Mouse (Mus musculus): Measurements from ENCODE around the gene E4f1. TPM values are rescaled to one million over a fixed set of nuclear protein-coding genes. Genes with fewer than 3 reads are reported as not detected.

E4f1 gene
- polyA plus RNA-seq, 1 experiment from 2014 or later, result 26.1 TPM

DNA sequence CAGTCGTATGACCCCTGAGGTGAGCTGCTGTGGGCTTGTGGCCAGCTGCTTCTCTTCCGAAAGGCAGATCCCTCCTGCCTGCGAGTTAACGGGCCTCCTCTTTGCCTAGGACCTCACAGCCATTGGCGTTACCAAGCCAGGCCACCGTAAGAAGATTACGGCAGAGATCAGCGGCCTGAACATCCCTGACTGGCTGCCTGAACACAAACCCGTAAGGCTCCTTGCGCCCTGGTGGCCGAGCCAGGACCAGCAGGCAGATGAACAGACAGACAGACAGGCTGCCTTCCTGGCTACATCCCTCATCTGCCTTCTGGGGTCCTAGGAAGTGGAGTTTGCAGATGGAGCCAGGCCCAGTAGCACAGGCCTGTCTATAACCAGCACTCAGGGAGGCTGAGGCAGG lies 32.1 kb upstream of the E4f1 start:
- Histone ChIP-seq H3K27ac (ENCODE audit: low read length) (no peak overlapping the region), H3K9ac (ENCODE audit: low read depth, low read length) (no peak overlapping the region), H3K9me3 (ENCODE audit: control insufficient read depth, low read length) (no peaks in the 10 kb centered on the region), H3K4me1 (ENCODE audit: control insufficient read depth, insufficient read depth, low read length) (peaks cover 8% of the 10 kb centered on the region), H3K36me3 (ENCODE audit: control insufficient read depth, insufficient read depth, low read length) (0 out of 2 replicates have a peak, but pooled peaks cover 3% of the 10 kb centered on the region), H3K4me2 (ENCODE audit: low read depth, low read length) (no peak overlapping the region), H3K27me3 (replicated peaks; ENCODE audit: control insufficient read depth, insufficient read depth, low read length) (no peaks in the 10 kb centered on the region), H3K4me3 (ENCODE audit: low read length) (no peak overlapping the region)
- no peak for ATAC-seq
- 47% methylated on average over 11 of the region's 11 CpGs for WGBS

DNA sequence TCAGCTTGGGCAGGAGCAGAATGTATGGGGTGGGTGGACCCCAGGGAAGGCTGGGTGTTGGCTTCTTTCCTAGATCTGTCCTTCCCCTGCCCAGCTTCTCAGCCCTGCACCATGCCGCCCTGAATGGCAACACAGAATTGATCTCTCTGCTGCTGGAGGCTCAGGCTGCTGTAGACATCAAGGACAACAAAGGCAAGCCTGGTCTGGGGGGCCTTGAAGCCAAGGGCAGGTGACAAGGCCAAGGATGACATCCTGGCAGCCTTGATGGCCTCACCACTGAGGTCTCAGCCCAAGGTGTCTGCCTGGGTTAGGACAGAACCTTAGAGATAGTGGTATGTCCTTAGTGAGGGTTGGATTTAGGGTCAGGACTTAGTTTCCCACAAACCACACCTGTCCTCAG lies 25.9 kb upstream of the E4f1 start:
- Histone ChIP-seq H3K27me3 (replicated peaks; ENCODE audit: control insufficient read depth, insufficient read depth, low read length) (no peaks in the 10 kb centered on the region), H3K9ac (ENCODE audit: low read depth, low read length) (no peak overlapping the region; the same call in 1 of the 2 replicates), H3K4me1 (ENCODE audit: control insufficient read depth, insufficient read depth, low read length) (no peaks in the 10 kb centered on the region), H3K36me3 (ENCODE audit: control insufficient read depth, insufficient read depth, low read length) (no peaks in the 10 kb centered on the region), H3K9me3 (ENCODE audit: control insufficient read depth, low read length) (no peaks in the 10 kb centered on the region), H3K4me2 (ENCODE audit: low read depth, low read length) (no peak overlapping the region), H3K4me3 (ENCODE audit: low read length) (no peak overlapping the region), H3K27ac (ENCODE audit: low read length) (no peak overlapping the region)
- WGBS, result 80% methylated on average over 1 of the region's 1 CpGs
- ATAC-seq, result no peak

GRCm38 (mm10) chr17:24495443-24495842 lies 25.3 kb upstream of the E4f1 start:
- no peaks in the 10 kb centered on the region for H3K27me3 ChIP-seq (replicated peaks; ENCODE audit: control insufficient read depth, insufficient read depth, low read length)
- WGBS, result 83% methylated on average over 3 of the region's 3 CpGs
- no peak overlapping the region for H3K4me3 ChIP-seq (ENCODE audit: low read length)
- H3K36me3 ChIP-seq (ENCODE audit: control insufficient read depth, insufficient read depth, low read length), result no peaks in the 10 kb centered on the region
- no peak overlapping the region for H3K27ac ChIP-seq (ENCODE audit: low read length)
- H3K9ac ChIP-seq (ENCODE audit: low read depth, low read length), result 0 out of 2 replicates have a peak overlapping the region, but pooled peaks have one; percentile 19
- H3K4me2 ChIP-seq (ENCODE audit: low read depth, low read length), result no peak overlapping the region
- H3K4me1 ChIP-seq (ENCODE audit: control insufficient read depth, insufficient read depth, low read length), result no peaks in the 10 kb centered on the region
- ATAC-seq, result no peak
- no peaks in the 10 kb centered on the region for H3K9me3 ChIP-seq (ENCODE audit: control insufficient read depth, low read length)

DNA sequence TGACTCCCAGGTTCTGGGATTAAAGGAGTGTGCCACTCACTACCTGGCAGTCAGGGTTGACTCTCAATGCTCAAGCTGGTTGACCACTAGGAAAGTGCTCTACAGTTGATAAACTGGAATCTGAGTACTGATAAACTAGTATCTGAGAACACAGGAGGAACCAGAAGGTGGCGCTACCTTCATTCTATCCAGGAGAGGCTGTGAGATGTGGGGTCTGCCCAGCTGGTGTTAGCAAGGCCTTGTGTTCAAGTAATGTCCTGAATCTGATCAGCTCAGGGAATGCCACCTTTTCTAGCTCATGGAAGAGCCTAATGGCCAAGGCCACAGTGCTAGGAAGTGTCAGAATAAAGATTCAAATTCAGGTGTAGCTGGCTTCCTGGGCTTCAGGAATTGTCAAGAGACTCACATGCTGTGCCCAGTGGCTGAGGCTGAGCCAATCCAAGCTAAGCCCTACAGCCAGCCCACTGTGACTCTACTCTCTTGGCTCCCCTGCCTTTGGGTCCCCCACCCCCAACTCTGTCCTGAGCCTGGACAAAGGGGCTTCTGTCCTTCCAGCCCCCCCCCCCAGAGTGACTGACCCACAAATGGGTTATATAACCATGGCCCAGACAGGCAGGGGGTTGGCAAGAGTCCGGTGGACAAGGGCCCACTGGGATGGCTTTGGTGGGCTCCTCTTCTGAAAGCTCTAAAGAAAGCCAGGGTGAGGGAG lies 24.7 kb upstream of the E4f1 start:
- no peak overlapping the region for H3K27ac ChIP-seq (ENCODE audit: low read length)
- no peaks in the 10 kb centered on the region for H3K36me3 ChIP-seq (ENCODE audit: control insufficient read depth, insufficient read depth, low read length)
- H3K4me1 ChIP-seq (ENCODE audit: control insufficient read depth, insufficient read depth, low read length), result no peaks in the 10 kb centered on the region
- ATAC-seq, result peak; percentile 39; the same call in 1 of the 2 replicates
- H3K4me3 ChIP-seq (ENCODE audit: low read length), result no peak overlapping the region
- peaks cover 5% of the 10 kb centered on the region; the same call in 1 of the 2 replicates for H3K27me3 ChIP-seq (replicated peaks; ENCODE audit: control insufficient read depth, insufficient read depth, low read length)
- WGBS, result 35% methylated on average over 2 of the region's 2 CpGs
- no peak overlapping the region for H3K9ac ChIP-seq (ENCODE audit: low read depth, low read length)
- no peak overlapping the region for H3K4me2 ChIP-seq (ENCODE audit: low read depth, low read length)
- H3K9me3 ChIP-seq (ENCODE audit: control insufficient read depth, low read length), result no peaks in the 10 kb centered on the region

- Histone ChIP-seq H3K9ac (ENCODE audit: low read depth, low read length) (no peak overlapping the region), H3K27ac (ENCODE audit: low read length) (no peak overlapping the region), H3K27me3 (replicated peaks; ENCODE audit: control insufficient read depth, insufficient read depth, low read length) (peaks cover 21% of the 10 kb centered on the region), H3K4me2 (ENCODE audit: low read depth, low read length) (no peak overlapping the region), H3K4me1 (ENCODE audit: control insufficient read depth, insufficient read depth, low read length) (peaks cover 15% of the 10 kb centered on the region), H3K36me3 (ENCODE audit: control insufficient read depth, insufficient read depth, low read length) (no peaks in the 10 kb centered on the region), H3K4me3 (ENCODE audit: low read length) (no peak overlapping the region), H3K9me3 (ENCODE audit: control insufficient read depth, low read length) (no peaks in the 10 kb centered on the region)
- WGBS, result 79% methylated on average over 4 of the region's 4 CpGs
- no peak for ATAC-seq
Measured at GRCm38 (mm10) chr17:24490399-24490798, 20.3 kb upstream of the E4f1 start.

GRCm38 (mm10) chr17:24489265-24490030 lies 19.3 kb upstream of the E4f1 start:
- H3K4me3 ChIP-seq (ENCODE audit: low read length), result peak overlapping the region; percentile 71
- peaks cover 17% of the 10 kb centered on the region for H3K4me1 ChIP-seq (ENCODE audit: control insufficient read depth, insufficient read depth, low read length)
- no peaks in the 10 kb centered on the region for H3K36me3 ChIP-seq (ENCODE audit: control insufficient read depth, insufficient read depth, low read length)
- peak overlapping the region; percentile 100 for H3K4me2 ChIP-seq (ENCODE audit: low read depth, low read length)
- H3K27me3 ChIP-seq (replicated peaks; ENCODE audit: control insufficient read depth, insufficient read depth, low read length), result peaks cover 22% of the 10 kb centered on the region
- ATAC-seq, result peak; percentile 30; the same call in 1 of the 2 replicates
- H3K9ac ChIP-seq (ENCODE audit: low read depth, low read length), result peak overlapping the region; percentile 71
- no peak overlapping the region for H3K27ac ChIP-seq (ENCODE audit: low read length)
- 23% methylated on average over 19 of the region's 19 CpGs for WGBS
- H3K9me3 ChIP-seq (ENCODE audit: control insufficient read depth, low read length), result no peaks in the 10 kb centered on the region

GRCm38 (mm10) chr17:24488662-24489264 lies 18.6 kb upstream of the E4f1 start:
- Histone ChIP-seq H3K9me3 (ENCODE audit: control insufficient read depth, low read length) (no peaks in the 10 kb centered on the region), H3K9ac (ENCODE audit: low read depth, low read length) (peak overlapping the region; percentile 71), H3K36me3 (ENCODE audit: control insufficient read depth, insufficient read depth, low read length) (no peaks in the 10 kb centered on the region), H3K4me2 (ENCODE audit: low read depth, low read length) (peak overlapping the region; percentile 100), H3K4me1 (ENCODE audit: control insufficient read depth, insufficient read depth, low read length) (peaks cover 17% of the 10 kb centered on the region), H3K27me3 (replicated peaks; ENCODE audit: control insufficient read depth, insufficient read depth, low read length) (peaks cover 22% of the 10 kb centered on the region), H3K4me3 (ENCODE audit: low read length) (peak overlapping the region; percentile 71), H3K27ac (ENCODE audit: low read length) (peak overlapping the region; percentile 28; the same call in 1 of the 2 replicates)
- under 1% methylated on average over 69 of the region's 81 CpGs for WGBS
- ATAC-seq, result peak; percentile 68

DNA sequence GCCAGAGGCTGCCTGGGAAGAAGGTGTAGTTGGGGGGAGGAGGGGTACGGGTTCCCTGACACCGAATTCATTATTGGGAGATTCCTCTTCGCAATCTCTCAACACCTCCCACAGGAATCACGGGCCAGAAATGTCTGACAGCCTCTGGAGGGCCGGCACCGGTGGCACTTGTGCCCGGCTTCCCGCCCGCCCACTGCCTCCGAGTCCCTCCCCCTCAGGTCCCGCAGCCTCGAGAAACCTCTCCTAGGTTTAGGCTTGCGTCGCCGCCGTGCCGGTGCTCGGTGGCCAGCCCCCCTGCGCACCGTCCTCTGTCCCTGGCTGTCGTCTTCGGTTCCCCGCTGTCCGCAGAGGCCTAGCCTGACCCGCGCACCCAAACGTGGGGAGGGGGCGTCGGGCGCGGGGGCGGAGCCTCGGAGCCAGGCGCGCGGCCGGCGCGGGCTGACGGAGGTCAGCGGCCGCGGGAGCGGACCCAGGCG lies 18.1 kb upstream of the E4f1 start, which contains the start of gene Caskin1:
Caskin1 (plus strand) TSS at position 416 of the 476 bp plus-strand sequence.
- Histone ChIP-seq H3K4me2 (ENCODE audit: low read depth, low read length) (peak within 1 kb of the TSS; percentile 100), H3K4me1 (ENCODE audit: control insufficient read depth, insufficient read depth, low read length) (peaks cover 17% of the 10 kb centered on the region), H3K4me3 (ENCODE audit: low read length) (peak within 1 kb of the TSS; percentile 71), H3K27me3 (replicated peaks; ENCODE audit: control insufficient read depth, insufficient read depth, low read length) (peaks cover 22% of the 10 kb centered on the region), H3K36me3 (ENCODE audit: control insufficient read depth, insufficient read depth, low read length) (no peaks in the 10 kb centered on the region), H3K9me3 (ENCODE audit: control insufficient read depth, low read length) (no peaks in the 10 kb centered on the region), H3K9ac (ENCODE audit: low read depth, low read length) (peak within 1 kb of the TSS; percentile 71), H3K27ac (ENCODE audit: low read length) (peak within 1 kb of the TSS; percentile 28; the same call in 1 of the 2 replicates)
- ATAC-seq, result peak; percentile 52
- WGBS, result under 1% methylated on average over 27 of the region's 45 CpGs
